Mouse (Mus musculus) MEL (cell line): ENCODE results near the gene Spag17. TPM values are rescaled to one million over a fixed set of nuclear protein-coding genes. Genes with fewer than 3 reads are reported as not detected.

Experiments used
- DNase-seq: peaks from one replicate; pipeline ENCODE4 v3.0.0; 2011; ENCODE audit warnings: low read depth, low spot score
- H3K27ac ChIP-seq: 2 replicates; pipeline ENCODE4 v1.5.1; 2012; ENCODE audit warnings: low read depth, mild to moderate bottlenecking, control low read depth, low read length, moderate library complexity; ENCODE audit not compliant: control insufficient read depth
- H3K27me3 ChIP-seq, 2 experiments: fragments of 150-350 bp in 1 of 2; sonication (generic) in 1 of 2; 2 replicates each; pipeline ENCODE4 v1.6.1; 2012; ENCODE audit warnings: low read length in 2 of 2, mild to moderate bottlenecking in 2 of 2, improper control_type of control experiment in 1 of 2, moderate library complexity in 1 of 2; ENCODE audit not compliant: insufficient read depth in 2 of 2, control insufficient read depth in 1 of 2
- H3K36me3 ChIP-seq, 2 experiments: 2 replicates each; pipeline ENCODE4 v1.6.1; 2012 to 2014; ENCODE audit warnings: low read length in 2 of 2, improper control_type of control experiment in 1 of 2, inconsistent platforms in 1 of 2, mild to moderate bottlenecking in 1 of 2; ENCODE audit not compliant: insufficient read depth in 2 of 2, control insufficient read depth in 1 of 2
- H3K4me1 ChIP-seq, 2 experiments: fragments of 150-350 bp in 1 of 2; sonication (generic) in 1 of 2; 2 replicates each; pipeline ENCODE4 v1.6.1; 2012; ENCODE audit warnings: low read length in 2 of 2, improper control_type of control experiment in 1 of 2, mild to moderate bottlenecking in 1 of 2; ENCODE audit not compliant: insufficient read depth in 2 of 2, control insufficient read depth in 1 of 2
- H3K4me3 ChIP-seq, 2 experiments: fragments of 150-350 bp in 1 of 2; sonication (generic) in 1 of 2; 2 replicates each; pipeline ENCODE4 v1.5.1; 2012; ENCODE audit warnings: low read depth in 2 of 2, low read length in 2 of 2, mild to moderate bottlenecking in 2 of 2, moderate library complexity in 2 of 2, control low read depth in 1 of 2, improper control_type of control experiment in 1 of 2; ENCODE audit not compliant: control insufficient read depth in 1 of 2, insufficient read depth in 1 of 2
- H3K79me2 ChIP-seq: 2 replicates; pipeline ENCODE4 v1.6.1; 2012; ENCODE audit warnings: mild to moderate bottlenecking, low read length, moderate library complexity; ENCODE audit not compliant: control insufficient read depth, poor library complexity, insufficient read depth
- H3K9ac ChIP-seq: 2 replicates; pipeline ENCODE4 v1.6.1; 2012; ENCODE audit warnings: low read depth, mild to moderate bottlenecking, control low read depth, low read length, moderate library complexity; ENCODE audit not compliant: control insufficient read depth, poor library complexity, severe bottlenecking
- H3K9me3 ChIP-seq: fragments of 150-350 bp; sonication (generic); replicated peaks from 2 replicates; pipeline ENCODE4 v1.6.1; 2012; ENCODE audit warnings: mild to moderate bottlenecking, low read length, improper control_type of control experiment, moderate library complexity; ENCODE audit not compliant: insufficient read depth
- CHD2 ChIP-seq: IDR thresholded peaks from 2 replicates; pipeline ENCODE4 v1.6.1; 2011; ENCODE audit warnings: low read length, improper control_type of control experiment
- CTCF ChIP-seq, 3 experiments: IDR thresholded peaks in 2 of 3; conservative IDR thresholded peaks in 1 of 3; 2 replicates each; pipeline ENCODE4 v1.5.1; 2011 to 2012; ENCODE audit warnings: low read length in 3 of 3, low read depth in 2 of 3, mild to moderate bottlenecking in 2 of 3, improper control_type of control experiment in 1 of 3, inconsistent platforms in 1 of 3, mixed read lengths in 1 of 3, moderate library complexity in 1 of 3; ENCODE audit not compliant: control insufficient read depth in 1 of 3, insufficient read depth in 1 of 3, poor library complexity in 1 of 3, severe bottlenecking in 1 of 3
- E2F4 ChIP-seq: IDR thresholded peaks from 2 replicates; pipeline ENCODE4 v1.6.1; 2011; ENCODE audit warnings: low read depth, low read length, improper control_type of control experiment, borderline replicate concordance
- ELF1 ChIP-seq: IDR thresholded peaks from 2 replicates; pipeline ENCODE4 v1.6.1; 2014; ENCODE audit warnings: low read depth, mild to moderate bottlenecking, inconsistent platforms, low read length, improper control_type of control experiment, moderate library complexity
- EP300 ChIP-seq, 2 experiments: IDR thresholded peaks; 2 replicates each; pipeline ENCODE4 v1.6.1; 2011; ENCODE audit warnings: improper control_type of control experiment in 2 of 2, low read length in 2 of 2, low read depth in 1 of 2, mild to moderate bottlenecking in 1 of 2
- MAFK ChIP-seq: IDR thresholded peaks from 2 replicates; pipeline ENCODE4 v1.6.1; 2011; ENCODE audit warnings: low read depth, mild to moderate bottlenecking, low read length, improper control_type of control experiment, borderline replicate concordance
- MAX ChIP-seq: IDR thresholded peaks from 2 replicates; pipeline ENCODE4 v1.6.1; 2011; ENCODE audit warnings: low read length, improper control_type of control experiment
- MAZ ChIP-seq: IDR thresholded peaks from 2 replicates; pipeline ENCODE4 v1.6.1; 2012; ENCODE audit warnings: low read depth, mild to moderate bottlenecking, inconsistent platforms, low read length, improper control_type of control experiment
- MEF2A ChIP-seq: IDR thresholded peaks from 2 replicates; pipeline ENCODE4 v1.6.1; 2014; ENCODE audit warnings: low read depth, mild to moderate bottlenecking, inconsistent platforms, low read length, improper control_type of control experiment; ENCODE audit not compliant: poor library complexity, insufficient replicate concordance, severe bottlenecking; ENCODE audit errors: extremely low read depth
- MXI1 ChIP-seq: IDR thresholded peaks from 2 replicates; pipeline ENCODE4 v1.6.1; 2011; ENCODE audit warnings: mild to moderate bottlenecking, low read depth, low read length, improper control_type of control experiment
- MYB ChIP-seq: IDR thresholded peaks from 2 replicates; pipeline ENCODE4 v1.6.1; 2011; ENCODE audit warnings: mild to moderate bottlenecking, low read depth, low read length, improper control_type of control experiment
- MYC ChIP-seq: IDR thresholded peaks from 2 replicates; pipeline ENCODE4 v1.6.1; 2011; ENCODE audit warnings: low read depth, mild to moderate bottlenecking, low read length, improper control_type of control experiment, moderate library complexity
- NELFE ChIP-seq: IDR thresholded peaks from 2 replicates; pipeline ENCODE4 v1.6.1; 2011; ENCODE audit warnings: low read depth, low read length, improper control_type of control experiment
- POLR2AphosphoS2 ChIP-seq: IDR thresholded peaks from 2 replicates; pipeline ENCODE4 v1.6.1; 2011; ENCODE audit warnings: low read length, improper control_type of control experiment
- POLR2AphosphoS5 ChIP-seq: IDR thresholded peaks from 2 replicates; pipeline ENCODE4 v1.6.1; 2012; ENCODE audit warnings: low read depth, borderline replicate concordance, mild to moderate bottlenecking, inconsistent platforms, low read length, moderate library complexity, mixed read lengths
- RCOR1 ChIP-seq: IDR thresholded peaks from 2 replicates; pipeline ENCODE4 v1.6.1; 2012; ENCODE audit warnings: low read depth, mild to moderate bottlenecking, inconsistent platforms, low read length, improper control_type of control experiment
- SMC3 ChIP-seq: IDR thresholded peaks from 2 replicates; pipeline ENCODE4 v1.6.1; 2011; ENCODE audit warnings: low read depth, low read length, improper control_type of control experiment
- TBP ChIP-seq: IDR thresholded peaks from 2 replicates; pipeline ENCODE4 v1.8.0; 2011; ENCODE audit warnings: low read depth, low read length, improper control_type of control experiment
- USF1 ChIP-seq: IDR thresholded peaks from 2 replicates; pipeline ENCODE4 v1.6.1; 2014; ENCODE audit warnings: low read depth, mild to moderate bottlenecking, inconsistent platforms, low read length, improper control_type of control experiment, moderate library complexity
- ZC3H11A ChIP-seq: IDR thresholded peaks from 2 replicates; pipeline ENCODE4 v1.6.1; 2012; ENCODE audit warnings: low read depth, mild to moderate bottlenecking, inconsistent platforms, low read length, improper control_type of control experiment
- ZMIZ1 ChIP-seq: IDR thresholded peaks from 2 replicates; pipeline ENCODE4 v1.6.1; 2012; ENCODE audit warnings: low read depth, mild to moderate bottlenecking, inconsistent platforms, low read length, improper control_type of control experiment, moderate library complexity
- polyA plus RNA-seq, 2 experiments: library from polyadenylated mRNA; stranded (reverse) in 1 of 2; unstranded in 1 of 2; fragments of >175 nt in 1 of 2; fragments of >200 nt in 1 of 2; gene quantifications; 2 replicates each; pipeline versions ENCODE4 v1.2.1 to v1.2.4; 2012; ENCODE audit warnings: low replicate concordance in 2 of 2, low read depth in 1 of 2; ENCODE audit not compliant: insufficient read length in 2 of 2, insufficient read depth in 1 of 2, missing spikeins in 1 of 2
- total RNA-seq: library from RNA; depleted of rRNA; stranded (reverse); fragments of 300-350 nt; gene quantifications from 2 replicates; pipeline ENCODE4 v1.2.3, GENCODE M21; 2012

Gene Spag17
- total and polyA plus RNA-seq, 3 experiments = 0.04 TPM; not detected in 2

- TF ChIP-seq RCOR1 (no peak), USF1 (no peak), TBP (no peak), POLR2AphosphoS2 (no peak), MXI1 (no peak), MEF2A (no peak), MAX (no peak), EP300 (IDR thresholded peaks at IDR 0.05; ENCODE audit: low read depth in 1 of 2, low read length in 2 of 2) (no peak), MYB (no peak), MAZ (no peak)
- no peaks in the 10 kb centered on the region for H3K9me3 ChIP-seq
- H3K27ac ChIP-seq = no peak overlapping the region
- H3K79me2 ChIP-seq = no peaks in the 10 kb centered on the region
- H3K27me3 ChIP-seq = no peaks in the 10 kb centered on the region
- no peak for DNase-seq
- no peaks in the 10 kb centered on the region for H3K36me3 ChIP-seq
- no peak overlapping the region for H3K4me3 ChIP-seq
- H3K9ac ChIP-seq = no peak overlapping the region
- no peaks in the 10 kb centered on the region for H3K4me1 ChIP-seq
Observed at GRCm38 (mm10) chr3:99913809-99914439, 28.7 kb downstream of the Spag17 start.

- TF ChIP-seq CTCF (IDR thresholded peaks at IDR 0.05 in 2 of 3, conservative IDR thresholded peaks at IDR 0.05 in 1 of 3; ENCODE audit: control insufficient read depth in 1 of 3, insufficient read depth in 1 of 3, low read depth in 2 of 3, low read length in 3 of 3, poor library complexity in 1 of 3, severe bottlenecking in 1 of 3) (peak in 1 of 3 experiments; percentile 2; a peak in 1 of 6 replicates), POLR2AphosphoS5 (no peak)
- Histone ChIP-seq H3K27me3 (no peaks in the 10 kb centered on the region), H3K27ac (no peak overlapping the region), H3K9ac (no peak overlapping the region), H3K4me3 (no peak overlapping the region), H3K79me2 (no peaks in the 10 kb centered on the region), H3K9me3 (no peaks in the 10 kb centered on the region), H3K36me3 (no peaks in the 10 kb centered on the region), H3K4me1 (no peaks in the 10 kb centered on the region)
- DNase-seq = no peak
Observed at GRCm38 (mm10) chr3:99922944-99923343, 37.7 kb downstream of the Spag17 start.

- Histone ChIP-seq H3K27ac (no peak overlapping the region), H3K9me3 (no peaks in the 10 kb centered on the region), H3K9ac (no peak overlapping the region), H3K4me3 (no peak overlapping the region), H3K27me3 (no peaks in the 10 kb centered on the region), H3K79me2 (no peaks in the 10 kb centered on the region), H3K4me1 (no peaks in the 10 kb centered on the region), H3K36me3 (no peaks in the 10 kb centered on the region)
- TF ChIP-seq E2F4 (no peak), MEF2A (no peak), NELFE (no peak), RCOR1 (no peak), MAFK (no peak), ZMIZ1 (no peak), ELF1 (no peak), MAZ (no peak), ZC3H11A (no peak), MXI1 (no peak), MYC (no peak), MYB (no peak), POLR2AphosphoS2 (no peak), CHD2 (no peak), SMC3 (no peak), CTCF (IDR thresholded peaks at IDR 0.05 in 2 of 3, conservative IDR thresholded peaks at IDR 0.05 in 1 of 3; ENCODE audit: control insufficient read depth in 1 of 3, insufficient read depth in 1 of 3, low read depth in 2 of 3, low read length in 3 of 3, poor library complexity in 1 of 3, severe bottlenecking in 1 of 3) (no peak), MAX (no peak), TBP (no peak)
- DNase-seq = no peak
Observed at GRCm38 (mm10) chr3:99930920-99931620, 45.9 kb downstream of the Spag17 start.
